Mouse (Mus musculus): ENCODE results near the gene Rabl6.

DNA sequence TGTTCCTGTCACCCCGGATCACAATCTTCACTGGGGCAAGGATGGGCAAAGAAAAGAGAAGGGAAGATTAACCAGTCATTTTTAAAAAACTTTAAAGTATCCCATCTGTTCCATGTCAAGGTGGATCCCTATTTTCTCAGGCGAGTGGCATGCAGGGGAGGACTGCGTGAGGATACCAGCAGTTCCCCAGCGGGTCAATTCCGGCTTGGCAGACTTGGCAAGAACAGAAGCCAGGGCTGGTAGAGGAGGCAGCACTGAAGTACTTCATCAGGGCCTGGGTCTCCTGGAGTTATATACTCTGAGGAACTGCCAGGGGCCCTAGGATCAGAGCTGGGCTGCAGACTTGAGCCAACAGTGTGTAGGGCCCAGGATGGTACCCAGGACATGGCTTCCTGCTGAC is 5.8 kb downstream of the Rabl6 start:
- TF ChIP-seq CTCF (conservative IDR thresholded peaks at IDR 0.05; ENCODE audit: insufficient read depth, insufficient read length, low read depth, low read length) (no peak), POLR2A (IDR thresholded peaks at IDR 0.05; ENCODE audit: low read depth, low read length) (no peak)
